Comparison of ENCODE assay signal across 25 mouse cellular contexts in the genomic region with DNA sequence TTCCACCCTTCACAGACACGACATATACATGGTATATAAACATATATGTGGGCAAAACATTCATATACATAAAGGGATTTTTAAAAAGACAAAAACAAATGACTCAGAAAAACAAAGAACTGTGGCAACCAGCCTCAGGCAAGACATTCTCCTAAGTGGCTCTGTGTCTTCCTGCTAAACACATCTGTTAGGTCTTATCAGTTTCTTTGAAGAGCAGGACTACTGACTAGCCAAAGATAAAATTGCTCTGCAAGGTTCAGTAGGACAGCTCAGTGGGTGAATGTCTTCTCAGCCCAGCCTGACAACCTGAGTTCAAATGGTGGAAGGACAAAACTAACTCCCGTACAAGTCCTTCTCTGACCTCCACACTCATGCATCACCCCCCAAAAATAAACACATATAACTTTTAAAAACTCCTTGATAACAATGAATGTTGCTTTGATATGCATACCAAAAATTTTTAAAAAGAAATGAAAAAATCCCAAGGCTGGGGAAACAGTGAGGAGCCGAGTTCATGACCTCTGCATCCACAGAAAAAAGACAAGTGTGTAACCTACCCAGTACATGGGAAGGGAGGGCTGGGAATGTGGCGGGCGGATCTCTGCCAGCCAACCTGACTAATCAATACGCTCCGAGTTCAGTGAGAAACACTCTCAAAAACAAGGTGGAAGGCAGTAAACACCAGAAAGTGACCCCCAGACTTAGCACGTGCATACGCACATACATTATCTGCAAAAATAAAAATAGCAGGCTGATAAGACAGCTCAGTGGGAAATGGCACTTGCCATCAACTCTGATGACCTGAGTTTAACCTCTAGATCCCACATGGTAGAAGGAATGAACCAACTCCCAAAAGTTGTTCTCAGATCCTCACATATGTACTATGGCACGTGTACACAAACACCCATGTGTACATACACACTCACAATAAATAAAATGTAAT. TPM values are rescaled to one million over a fixed set of nuclear protein-coding genes. Genes with fewer than 3 reads are reported as not detected.
DNase-seq lines count a peak whose midpoint lies in the region; ATAC-seq lines count a peak whose summit lies in the region.
"Had no signal": no experiment of that assay in that cellular context is flagged by ENCODE, and none has a peak within 500 bp of the region (broad histone marks: within the 10 kb centered on the region; RNA-seq: fewer than 3 reads in every experiment).

No protein-coding gene starts in this region.

- H3K27me3 ChIP-seq in heart, embryonic 12.5 days (replicated peaks): no peaks in the 10 kb centered on the region
- no peaks in the 10 kb centered on the region for H3K27me3 ChIP-seq in liver, embryonic 16.5 days (ENCODE audit: control insufficient read depth, insufficient read depth, low read depth, low read length)
- H3K27me3 ChIP-seq in forebrain, embryonic 15.5 days: no peaks in the 10 kb centered on the region
- H3K27me3 ChIP-seq: embryonic facial prominence, embryonic 15.5 days; forebrain, embryonic 13.5 days; hindbrain, embryonic 12.5 days; kidney, embryonic 15.5 days; midbrain, embryonic 13.5 days; neural tube, embryonic 15.5 days had no signal

- peak; percentile 59 for ATAC-seq in heart, embryonic 12.5 days (ENCODE audit: insufficient number of reproducible peaks, low FRiP score)
- ATAC-seq in liver, embryonic 16.5 days (ENCODE audit: low read depth): peak; percentile 80
- ATAC-seq in forebrain, embryonic 15.5 days (replicated peaks): no peak
- ATAC-seq: forebrain, embryonic 13.5 days; inflammation-experienced regulatory T-cells, adult 6 months; midbrain, embryonic 13.5 days had no signal

- no peak overlapping the region for H3K4me3 ChIP-seq in heart, embryonic 12.5 days
- no peak overlapping the region for H3K4me3 ChIP-seq in liver, embryonic 16.5 days (ENCODE audit: low read depth, low read length)
- H3K4me3 ChIP-seq in forebrain, embryonic 15.5 days: no peak overlapping the region
- H3K4me3 ChIP-seq: embryonic facial prominence, embryonic 15.5 days; forebrain, embryonic 13.5 days; hindbrain, embryonic 12.5 days; kidney, embryonic 15.5 days; limb, embryonic 10.5 days; midbrain, embryonic 13.5 days; myocyte; neural tube, embryonic 15.5 days had no signal

- H3K36me3 ChIP-seq in heart, embryonic 12.5 days: no peaks in the 10 kb centered on the region
- H3K36me3 ChIP-seq in liver, embryonic 16.5 days (ENCODE audit: control insufficient read depth, insufficient read depth): no peaks in the 10 kb centered on the region
- H3K36me3 ChIP-seq in forebrain, embryonic 15.5 days: no peaks in the 10 kb centered on the region
- H3K36me3 ChIP-seq: hindbrain, embryonic 12.5 days; kidney, embryonic 15.5 days; limb, embryonic 10.5 days; neural tube, embryonic 15.5 days had no signal

- H3K9me3 ChIP-seq in heart, embryonic 12.5 days (replicated peaks): no peaks in the 10 kb centered on the region
- H3K9me3 ChIP-seq in liver, embryonic 16.5 days (replicated peaks; ENCODE audit: control insufficient read depth, low read length): no peaks in the 10 kb centered on the region
- no peaks in the 10 kb centered on the region for H3K9me3 ChIP-seq in forebrain, embryonic 15.5 days
- H3K9me3 ChIP-seq: embryonic facial prominence, embryonic 15.5 days; forebrain, embryonic 13.5 days; hindbrain, embryonic 12.5 days; kidney, embryonic 15.5 days; limb, embryonic 10.5 days; midbrain, embryonic 13.5 days; neural tube, embryonic 15.5 days had no signal

- peaks cover 34% of the 10 kb centered on the region for H3K4me1 ChIP-seq in heart, embryonic 12.5 days (replicated peaks)
- peaks cover 31% of the 10 kb centered on the region for H3K4me1 ChIP-seq in liver, embryonic 16.5 days (ENCODE audit: control insufficient read depth, low read depth, low read length)
- no peaks in the 10 kb centered on the region for H3K4me1 ChIP-seq in forebrain, embryonic 15.5 days
- H3K4me1 ChIP-seq: embryonic facial prominence, embryonic 15.5 days; forebrain, embryonic 13.5 days; hindbrain, embryonic 12.5 days; limb, embryonic 10.5 days; neural tube, embryonic 15.5 days had no signal

- peak overlapping the region; percentile 49 for H3K4me2 ChIP-seq in heart, embryonic 12.5 days
- H3K4me2 ChIP-seq in liver, embryonic 16.5 days (ENCODE audit: low read depth, low read length): peak overlapping the region; percentile 31; the same call in 1 of the 2 replicates
- H3K4me2 ChIP-seq in forebrain, embryonic 15.5 days (replicated peaks): no peak overlapping the region
- H3K4me2 ChIP-seq: embryonic facial prominence, embryonic 15.5 days; forebrain, embryonic 13.5 days; hindbrain, embryonic 12.5 days; kidney, embryonic 15.5 days; lung, embryonic 14.5 days; midbrain, embryonic 13.5 days; neural tube, embryonic 15.5 days had no signal

- WGBS in heart, embryonic 12.5 days: 25% methylated on average over 10 of the region's 10 CpGs
- 31% methylated on average over 10 of the region's 10 CpGs for WGBS in liver, embryonic 16.5 days (ENCODE audit: insufficient replicate concordance)
- WGBS in forebrain, embryonic 15.5 days: 90% methylated on average over 10 of the region's 10 CpGs

- H3K9ac ChIP-seq in heart, embryonic 12.5 days: no peak overlapping the region
- H3K9ac ChIP-seq in liver, embryonic 16.5 days (ENCODE audit: low read depth, low read length): no peak overlapping the region
- H3K9ac ChIP-seq in forebrain, embryonic 15.5 days (replicated peaks): no peak overlapping the region
- H3K9ac ChIP-seq: embryonic facial prominence, embryonic 15.5 days; forebrain, embryonic 13.5 days; hindbrain, embryonic 12.5 days; kidney, embryonic 15.5 days; lung, embryonic 14.5 days; midbrain, embryonic 13.5 days; neural tube, embryonic 15.5 days had no signal

- intact Hi-C loops in heart, postnatal 14 days (cut with DNase I): no loop called here

- H3K27ac ChIP-seq in heart, embryonic 12.5 days (ENCODE audit: poor library complexity, severe bottlenecking): peak overlapping the region; percentile 83
- H3K27ac ChIP-seq in liver, embryonic 16.5 days (ENCODE audit: low read length): peak overlapping the region; percentile 18
- H3K27ac ChIP-seq in forebrain, embryonic 15.5 days (replicated peaks): no peak overlapping the region
- H3K27ac ChIP-seq: embryonic facial prominence, embryonic 15.5 days; forebrain, embryonic 13.5 days; hindbrain, embryonic 12.5 days; kidney, embryonic 15.5 days; limb, embryonic 10.5 days; midbrain, embryonic 13.5 days; neural tube, embryonic 15.5 days had no signal

- DNase-seq in heart, postnatal 14 days: no peak
- DNase-seq in c-Kit-positive CD71-positive TER-119-positive erythroid progenitor cells, embryonic 14.5 days (ENCODE audit: low spot score): peak; percentile 63
- peak; percentile 25 for DNase-seq in heart, postnatal 4 days
- DNase-seq in cerebellum, adult 8-10 months: no peak
- no peak for DNase-seq in cerebellum, adult 9-11 months
- DNase-seq: adrenal gland, postnatal 14 days; cerebellum, postnatal 10 days; embryo, embryonic 11 days; layer of hippocampus, postnatal 36 days; lung, embryonic 14.5 days; lung, postnatal 4 days; retina, postnatal 1 day; thymus, adult 2 months had no signal

RNA-seq across cellular contexts. Expression of a gene that starts 49.0 kb away (rescaled TPM):
- polyA plus RNA-seq in heart, embryonic 12.5 days (2016; fragmentation: Nextera tagmentation; extraction: Ambion mirVana): 48.6 and 48.8 TPM in 2 replicates
- total RNA-seq in heart, postnatal 14 days (2021): 100 to 1,000 TPM; 114 to 115 TPM
- total RNA-seq in heart, postnatal 4 days (2021): 100 to 1,000 TPM; 118 to 122 TPM
- polyA plus RNA-seq in liver, embryonic 16.5 days (2015; fragmentation: Nextera tagmentation; extraction: Ambion mirVana): 23.6 and 26.7 TPM in 2 replicates
- polyA plus RNA-seq in forebrain, embryonic 15.5 days (2015; fragmentation: Nextera tagmentation; extraction: Ambion mirVana): 63.2 and 66.5 TPM in 2 replicates

Comparison
In these comparisons a context has a peak if more than half of its experiments do, and no peak if none do; other contexts are left out.
1. DNase-seq: peak in c-Kit-positive CD71-positive TER-119-positive erythroid progenitor cells, embryonic 14.5 days (single experiment) and heart, postnatal 4 days (single experiment); none in heart, postnatal 14 days (0 of 2), cerebellum, adult 8-10 months (single experiment) and cerebellum, adult 9-11 months (single experiment).